Mouse (Mus musculus): Measurements from ENCODE around the gene Gstp2.
"Not testable (repeated sequence)": the region's sequence is repeated elsewhere in the genome, so short reads cannot be mapped to it uniquely, and the experiment has no call there.

Gene Gstp2

DNA sequence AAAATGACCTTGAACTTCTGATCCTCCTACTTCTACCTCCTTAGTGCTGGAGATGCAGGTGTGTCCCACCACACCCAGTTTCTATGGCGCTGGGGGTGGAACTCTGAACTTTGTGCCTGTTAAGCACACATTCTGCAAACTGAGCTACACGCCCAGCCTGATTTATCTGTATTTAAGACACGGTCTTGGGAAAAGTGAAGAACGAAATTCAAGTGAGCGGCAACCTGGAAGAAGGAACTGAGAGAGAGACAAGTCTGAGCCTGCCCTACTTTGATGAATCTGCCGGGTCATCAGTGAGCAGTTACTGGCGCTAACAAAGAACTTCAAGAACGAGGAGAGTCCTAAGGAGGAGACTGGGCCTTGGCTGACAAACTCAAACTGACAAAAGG lies 1.0 kb upstream of the Gstp2 start:
- DNase-seq = no peak

DNA sequence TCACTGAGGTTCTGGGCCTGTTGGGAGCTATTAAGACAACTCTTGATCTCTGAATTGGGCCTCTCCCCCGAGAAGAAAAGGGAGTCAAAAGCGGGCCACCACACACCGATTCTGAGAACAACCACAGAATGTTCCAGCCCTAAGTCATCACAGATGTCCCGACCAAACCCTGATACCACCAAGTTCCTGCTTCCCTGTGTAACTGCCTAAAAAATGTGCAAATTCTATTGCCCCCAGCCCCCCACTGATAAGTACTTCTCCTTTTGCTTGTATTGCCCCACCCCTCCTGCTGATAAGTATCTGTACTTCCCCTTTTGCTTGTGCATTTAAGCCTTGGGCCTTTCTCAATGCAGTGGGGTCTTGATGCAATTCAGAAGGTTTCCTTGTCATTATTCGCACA lies 1.7 kb downstream of the Gstp2 start:
- not testable (repeated sequence) for DNase-seq

DNA sequence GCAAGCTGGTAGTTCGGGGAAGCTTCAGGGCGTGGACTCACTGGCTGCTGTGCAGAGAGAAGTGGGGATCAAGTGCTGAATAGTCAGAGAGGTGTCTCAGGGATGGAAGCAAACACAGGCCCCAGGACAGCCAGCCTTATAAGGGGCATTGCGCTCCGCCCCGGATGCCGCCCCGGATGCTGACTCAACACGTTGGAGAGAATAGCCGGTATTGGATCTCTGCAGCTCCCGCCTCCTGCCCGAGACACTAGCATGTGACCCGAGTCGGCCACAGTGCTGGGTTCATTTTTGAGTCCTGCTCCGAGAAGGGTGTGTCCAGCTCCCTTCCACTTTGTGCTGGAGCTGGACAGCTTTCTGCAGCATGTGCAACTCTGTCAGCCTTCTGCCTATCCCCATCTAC lies 3.7 kb downstream of the Gstp2 start:
- no peak for DNase-seq

DNA sequence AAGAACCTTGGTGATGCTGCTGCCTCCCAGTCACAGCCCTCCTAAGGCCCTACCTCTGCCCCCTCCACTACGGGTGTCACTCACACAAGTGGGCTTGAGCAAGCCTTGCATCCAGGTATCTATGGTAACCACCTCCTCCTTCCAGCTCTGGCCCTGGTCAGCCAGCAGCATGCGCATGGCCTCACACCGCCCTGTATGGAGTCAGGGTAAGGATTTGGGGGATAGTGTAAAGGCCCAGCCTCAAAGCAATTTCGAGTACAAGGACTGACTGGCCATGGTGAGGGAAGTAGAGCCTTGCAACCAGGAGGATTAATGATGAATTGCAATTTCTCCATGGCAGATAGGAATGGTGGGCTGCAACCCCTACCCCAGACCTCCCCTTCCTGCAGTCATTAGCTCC lies 4.3 kb downstream of the Gstp2 start:
- DNase-seq = not testable (repeated sequence)

DNA sequence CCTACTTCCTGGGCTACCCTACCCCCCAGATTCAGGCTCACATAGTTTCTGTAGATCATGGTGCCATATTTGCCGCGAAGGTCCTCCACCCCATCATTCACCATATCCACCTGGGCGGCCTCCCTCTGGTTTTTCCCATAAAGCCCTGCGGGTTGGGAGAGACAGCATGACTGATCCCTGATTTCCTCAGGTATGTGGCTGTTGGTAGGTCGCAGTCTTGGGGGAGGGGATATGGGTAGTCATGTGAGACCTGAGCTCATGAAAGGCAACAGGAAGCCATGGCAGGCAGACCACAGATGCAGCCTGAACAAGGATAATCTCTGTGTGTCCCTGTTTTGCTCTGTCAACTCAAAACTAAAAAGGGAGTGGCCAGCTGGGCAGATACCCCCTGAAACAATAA lies 4.9 kb downstream of the Gstp2 start:
- not testable (repeated sequence) for DNase-seq

DNA sequence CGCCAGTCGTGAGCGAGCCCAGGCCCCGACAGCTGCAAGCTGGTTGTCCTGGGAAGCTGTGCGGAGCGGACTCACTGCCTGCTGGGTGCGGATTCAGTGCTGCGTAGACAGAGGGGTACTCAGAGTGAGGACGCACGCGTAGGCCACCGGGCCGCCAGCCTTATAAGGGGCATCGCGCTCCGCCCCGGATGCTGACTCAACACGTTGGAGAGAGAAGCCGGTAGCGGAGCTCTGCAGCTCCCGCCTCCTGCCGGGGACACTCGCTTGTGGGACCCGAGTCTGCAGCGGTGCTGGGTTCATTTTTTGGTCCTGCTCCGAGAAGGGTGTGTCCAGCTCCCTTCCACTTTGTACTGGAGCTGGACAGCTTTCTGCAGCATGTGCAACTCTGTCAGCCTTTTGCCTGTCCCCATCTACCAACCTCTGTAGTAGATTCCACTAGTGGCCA lies 8.0 kb downstream of the Gstp2 start, which contains the start of gene Gstp1:
TSS of gene Gstp1 (minus strand) at position 198 of the 445 bp plus-strand sequence.
- DNase-seq = peak; percentile 83 to 90

DNA sequence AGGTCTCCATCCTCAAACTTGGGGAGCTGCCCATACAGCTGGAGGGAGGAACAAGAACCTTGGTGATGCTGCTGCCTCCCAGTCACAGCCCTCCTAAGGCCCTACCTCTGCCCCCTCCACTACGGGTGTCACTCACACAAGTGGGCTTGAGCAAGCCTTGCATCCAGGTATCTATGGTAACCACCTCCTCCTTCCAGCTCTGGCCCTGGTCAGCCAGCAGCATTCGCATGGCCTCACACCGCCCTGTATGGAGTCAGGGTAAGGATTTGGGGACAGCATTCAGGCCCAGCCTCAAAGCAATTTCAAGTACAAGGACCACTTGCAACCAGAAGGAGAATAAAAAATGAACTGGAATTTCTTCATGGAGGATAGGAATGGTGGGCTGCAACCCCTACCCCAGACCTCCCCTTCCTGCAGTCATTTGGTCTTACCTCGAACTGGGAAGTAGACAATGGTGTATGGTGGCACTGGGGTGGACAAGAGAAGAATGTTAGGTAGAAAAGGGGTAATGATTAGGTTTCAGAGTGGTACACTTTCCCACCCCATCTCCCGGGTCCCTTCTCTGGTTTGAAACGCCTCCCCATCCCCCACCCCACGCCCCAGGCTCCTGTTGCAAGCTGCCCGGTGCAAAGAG lies 8.6 kb downstream of the Gstp2 start:
- DNase-seq = not testable (repeated sequence)

DNA sequence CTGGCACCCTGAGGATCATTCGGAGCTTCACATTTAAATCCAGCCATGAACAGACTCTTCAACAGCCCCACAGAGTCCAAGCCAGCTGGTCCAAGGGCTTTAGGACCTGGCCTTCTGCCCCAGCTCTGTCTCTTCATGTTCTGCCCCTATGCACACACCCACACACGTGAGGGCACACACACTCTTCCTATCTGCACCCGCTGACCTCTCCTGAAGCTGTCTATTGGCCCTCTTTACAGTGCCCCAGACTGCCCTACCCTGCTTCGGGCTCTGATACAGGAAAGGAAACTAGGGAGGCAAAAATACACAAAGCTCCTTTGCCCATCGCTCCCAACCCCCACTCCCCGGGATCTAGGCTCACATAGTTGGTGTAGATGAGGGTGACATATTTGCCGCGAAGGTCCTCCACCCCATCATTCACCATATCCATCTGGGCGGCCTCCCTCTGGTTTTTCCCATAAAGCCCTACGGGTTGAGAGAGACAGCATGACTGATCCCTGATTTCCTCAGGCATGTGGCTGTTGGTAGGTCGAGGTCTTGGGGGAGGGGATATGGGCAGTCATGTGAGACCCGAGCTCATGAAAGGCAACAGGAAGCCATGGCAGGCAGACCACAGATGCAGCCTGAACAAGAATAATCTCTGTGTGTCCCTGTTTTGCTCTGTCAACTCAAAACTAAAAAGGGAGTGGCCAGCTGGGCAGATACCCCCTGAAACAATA lies 9.3 kb downstream of the Gstp2 start:
- no peak for DNase-seq

DNA sequence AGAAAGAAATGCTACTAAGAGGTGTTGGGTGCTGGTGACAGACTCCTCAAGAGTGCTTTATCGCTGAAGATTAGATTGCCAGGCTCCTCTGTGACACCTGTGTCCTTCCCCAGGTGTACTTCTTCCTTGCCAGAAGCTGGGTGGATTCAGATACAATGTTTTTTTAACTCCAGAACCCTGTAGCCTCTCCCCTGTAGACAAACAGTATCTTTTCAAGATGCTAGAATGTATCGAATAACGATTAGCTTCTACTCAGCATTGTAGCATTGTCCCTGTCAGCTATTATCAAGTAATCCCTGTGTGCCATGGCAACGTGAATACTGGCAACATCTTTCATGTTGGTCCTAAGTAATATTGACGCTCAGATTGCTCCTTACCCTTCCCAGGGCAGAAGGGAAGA lies 12.1 kb downstream of the Gstp2 start:
- no peak for DNase-seq

DNA sequence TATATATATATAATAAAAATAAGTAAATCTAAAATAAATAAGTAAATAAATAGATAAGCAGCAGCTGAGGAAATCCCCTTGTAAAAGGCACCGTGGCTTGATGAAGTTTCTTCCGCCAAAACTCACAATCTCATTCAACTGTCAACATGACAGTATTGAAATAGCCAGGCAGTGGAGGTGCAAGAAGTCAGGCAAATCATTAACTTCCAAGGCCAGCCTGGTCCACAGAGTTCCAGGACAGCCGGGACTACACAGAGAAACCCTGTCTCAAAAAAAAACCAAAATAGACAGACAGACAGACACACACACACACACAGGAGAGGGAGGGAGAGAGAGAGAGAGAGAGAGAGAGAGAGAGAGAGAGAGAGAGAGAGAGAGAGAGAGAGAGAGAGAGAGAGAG lies 12.5 kb downstream of the Gstp2 start:
- DNase-seq = peak; percentile 55 to 59

DNA sequence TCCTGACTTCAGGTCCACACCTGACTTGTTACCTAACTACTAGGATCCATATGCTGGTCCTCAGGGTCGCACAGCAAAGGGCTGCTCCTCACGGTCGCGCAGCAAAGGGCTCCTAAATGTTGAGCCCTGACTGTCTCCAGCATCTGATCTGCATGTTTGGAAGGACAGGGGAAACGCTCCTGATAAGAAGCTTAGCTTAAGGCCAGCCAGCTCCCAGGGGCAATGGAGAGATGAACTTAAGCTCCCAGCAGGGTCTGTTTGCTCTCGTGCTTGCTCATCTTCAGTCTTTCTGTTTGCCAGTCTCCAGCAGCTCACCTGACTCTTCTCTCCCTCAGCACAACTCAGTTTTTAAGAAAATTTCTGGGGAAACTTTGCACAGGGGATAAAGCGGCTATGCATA lies 13.2 kb downstream of the Gstp2 start:
- DNase-seq = no peak

DNA sequence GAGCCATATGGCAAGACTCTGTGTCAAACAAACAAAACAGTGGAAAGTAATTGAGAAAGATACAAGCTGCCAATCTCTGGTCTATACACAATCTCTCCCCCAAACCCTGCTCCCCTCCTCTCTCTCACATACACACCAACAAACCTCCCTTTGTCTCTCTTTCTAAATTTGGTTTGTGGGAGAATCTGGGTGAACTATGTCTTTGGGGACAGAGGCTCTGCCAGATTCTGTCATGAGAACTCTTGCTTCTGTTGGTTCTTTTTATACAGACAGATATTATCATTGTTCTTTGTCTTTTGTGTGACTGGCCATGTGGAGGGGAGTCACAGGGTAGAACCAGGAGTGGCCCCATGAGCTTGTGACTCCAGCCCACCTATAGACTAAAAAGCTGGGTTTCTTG lies 18.2 kb downstream of the Gstp2 start:
- DNase-seq = no peak

DNA sequence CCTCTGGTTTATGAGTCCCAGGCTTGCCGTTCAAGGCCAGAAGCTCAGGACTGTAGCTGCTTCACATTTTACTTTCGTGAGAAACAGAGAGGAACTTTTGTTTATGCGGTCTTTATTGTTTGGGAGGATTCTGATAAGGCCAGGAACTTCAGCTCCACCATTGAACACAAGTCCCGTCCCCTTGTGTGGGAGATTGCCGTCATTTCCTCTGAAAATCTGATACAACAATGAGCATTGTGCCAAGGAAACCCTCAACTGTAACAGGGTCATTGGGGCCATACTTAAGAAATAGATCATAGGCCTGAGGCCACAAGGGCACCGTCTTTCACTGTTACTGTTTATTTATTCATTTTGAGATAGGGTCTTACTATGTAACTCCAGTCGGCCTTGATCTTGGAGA lies 22.6 kb downstream of the Gstp2 start:
- no peak for DNase-seq

DNA sequence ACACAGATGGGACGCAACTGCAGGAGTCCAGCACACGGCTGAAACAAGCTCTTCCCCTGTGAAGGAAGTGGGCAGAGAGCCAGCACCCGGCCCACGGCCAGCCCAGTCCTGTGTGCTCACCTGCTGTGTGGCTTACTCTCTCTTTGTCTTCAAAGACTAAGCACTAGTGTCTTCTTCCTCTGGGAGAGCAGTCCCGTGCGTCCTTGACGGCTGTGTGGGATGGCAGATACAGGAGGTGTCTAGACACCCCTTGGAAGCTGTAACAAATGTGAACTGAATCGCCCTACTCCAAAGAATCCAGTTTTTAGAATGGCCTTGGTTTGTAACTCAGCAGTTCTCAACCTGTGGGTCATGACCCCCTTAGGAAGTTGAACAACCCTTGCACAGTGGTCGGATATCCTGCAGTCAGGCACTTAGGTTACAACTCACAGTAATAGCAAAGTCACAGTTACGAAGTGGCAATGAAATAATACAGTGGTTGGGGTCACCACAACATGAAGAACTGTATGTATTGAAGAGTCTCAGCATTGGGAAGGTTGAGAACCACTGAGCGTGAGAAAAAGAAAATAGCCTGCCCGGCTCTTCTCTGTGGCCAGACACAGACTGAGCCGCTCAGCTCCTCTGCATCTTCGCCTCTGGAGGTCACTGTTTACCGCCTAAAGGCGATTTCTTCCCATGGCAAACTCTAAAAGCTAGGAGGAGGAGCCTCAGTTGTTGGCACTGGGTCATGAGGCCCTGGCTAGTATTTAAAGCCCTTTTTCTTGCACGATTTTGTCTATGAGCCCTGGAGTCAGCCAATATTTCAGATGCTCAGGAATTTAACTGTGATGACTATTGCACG lies 26.9 kb downstream of the Gstp2 start:
- DNase-seq = peak; percentile 87 to 90

DNA sequence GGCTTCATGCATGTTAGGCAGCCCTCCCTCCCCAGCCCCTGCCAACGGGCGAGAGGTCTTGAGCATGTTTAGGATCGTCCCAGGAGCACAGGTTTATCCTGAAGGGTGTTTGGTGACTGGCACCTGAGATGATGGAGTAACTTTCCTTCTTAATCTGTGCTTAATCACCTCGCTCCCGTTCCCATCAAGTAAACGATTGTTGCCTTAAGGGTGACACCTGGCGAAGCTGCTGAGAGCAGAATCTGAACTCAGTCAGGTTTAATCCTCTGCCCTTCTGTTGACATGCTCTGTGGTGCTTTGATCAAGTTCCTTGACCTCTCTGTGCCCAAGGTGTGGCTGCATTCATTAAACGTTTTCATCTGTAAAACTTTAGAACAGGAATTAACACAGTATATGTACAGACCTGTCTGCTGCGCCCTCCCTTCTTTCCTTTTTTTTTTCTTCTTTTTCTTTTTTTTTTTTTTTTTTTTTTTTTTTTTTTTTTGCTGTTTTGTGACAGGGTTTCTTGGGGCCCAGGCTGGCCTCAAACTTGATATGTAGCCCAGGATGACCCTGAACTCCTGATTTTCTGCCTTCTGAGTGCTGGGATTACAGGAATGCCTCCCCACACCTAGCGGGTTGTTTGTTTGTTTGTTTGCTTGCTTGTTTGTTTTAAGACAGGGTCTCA lies 27.8 kb downstream of the Gstp2 start:
- DNase-seq = no peak

DNA sequence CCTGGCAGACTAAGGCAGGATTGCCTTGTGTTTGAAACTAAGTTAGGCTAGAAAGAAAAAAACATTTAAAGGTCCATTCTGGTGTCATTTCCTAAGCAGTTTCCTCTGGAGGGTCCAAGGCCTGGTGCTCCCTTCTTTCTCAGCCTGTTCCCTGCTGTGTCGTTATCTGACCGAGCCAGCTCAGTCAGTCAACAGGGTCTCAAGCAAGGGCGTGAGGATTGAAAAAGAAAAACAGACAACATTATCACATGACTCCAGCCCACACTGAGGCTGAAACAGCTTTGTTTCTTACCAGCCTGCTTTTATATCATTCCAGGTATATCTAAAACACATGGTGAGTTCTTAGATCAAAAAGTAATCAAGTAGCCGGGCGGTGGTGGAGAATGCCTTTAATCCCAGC lies 30.2 kb downstream of the Gstp2 start:
- DNase-seq = no peak

DNA sequence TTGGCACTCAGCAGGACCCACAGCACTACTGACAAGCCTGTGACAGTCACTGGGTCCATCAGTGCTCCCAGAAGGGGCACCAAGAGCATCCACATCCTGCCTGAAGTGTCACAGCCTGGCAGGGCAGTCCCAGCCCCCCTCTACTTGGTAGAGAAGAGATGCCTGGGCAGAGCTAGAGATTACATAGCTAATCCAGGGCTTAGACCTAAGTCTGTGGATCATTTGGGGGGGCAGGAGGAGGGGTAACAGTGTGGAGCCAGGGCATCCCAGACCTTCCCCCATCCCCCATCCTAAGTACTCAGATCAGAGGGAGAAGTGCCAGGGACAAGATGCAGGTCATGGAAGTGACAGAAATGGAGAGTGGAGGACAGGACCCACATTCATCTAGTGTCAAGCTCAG lies 31.0 kb downstream of the Gstp2 start:
- DNase-seq = no peak

DNA sequence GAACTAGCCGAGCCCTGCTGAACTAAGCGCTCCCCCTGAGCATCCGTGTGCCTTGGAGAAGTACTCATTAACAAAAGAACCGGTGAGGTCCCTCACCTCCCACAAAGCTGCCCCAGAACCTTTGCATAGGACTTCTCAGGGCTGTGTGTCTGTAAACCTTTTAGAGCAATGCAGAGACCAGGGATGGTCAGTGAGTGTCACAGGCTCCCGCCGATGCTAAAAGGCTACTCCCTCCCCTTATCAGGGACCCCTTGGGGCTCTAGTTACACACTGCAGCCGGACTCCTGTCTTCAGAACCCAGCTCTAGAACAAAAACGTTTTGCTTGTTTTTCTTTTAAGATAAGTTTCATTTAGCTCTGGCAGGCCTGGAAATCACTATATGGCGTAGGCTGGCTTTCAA lies 32.8 kb downstream of the Gstp2 start:
- DNase-seq = no peak

DNA sequence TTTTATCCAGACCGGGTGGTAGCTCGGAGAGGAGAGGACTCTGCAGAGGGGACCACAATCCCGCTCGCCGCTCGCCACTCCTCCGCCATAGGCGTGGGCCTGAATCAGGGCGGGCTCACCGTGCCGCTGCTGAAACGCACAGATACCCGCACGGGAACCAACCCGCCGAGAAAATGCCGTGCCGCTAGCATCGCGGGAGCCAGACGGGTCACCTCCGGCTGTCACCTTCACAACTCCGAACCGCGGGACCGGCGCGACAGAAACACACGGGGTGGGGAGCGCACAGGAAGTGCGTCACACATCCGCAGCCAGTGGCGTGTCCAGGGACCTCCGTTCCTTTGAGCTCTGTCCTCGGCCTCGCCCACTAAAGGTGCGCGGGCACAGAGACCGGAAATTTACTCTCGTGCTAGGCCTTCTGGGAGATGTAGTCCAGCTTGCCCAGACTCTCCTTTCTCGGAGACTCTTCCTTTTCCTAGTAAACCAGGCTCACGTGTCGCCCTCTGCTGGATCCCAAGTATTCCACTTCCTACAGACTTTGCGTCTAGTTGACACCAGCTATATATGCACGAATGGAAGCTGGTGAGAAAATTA lies 33.3 kb downstream of the Gstp2 start, which contains the start of gene Ndufv1:
TSS of gene Ndufv1 (minus strand) at position 375 of the 591 bp plus-strand sequence.
- peak; percentile 99 for DNase-seq

DNA sequence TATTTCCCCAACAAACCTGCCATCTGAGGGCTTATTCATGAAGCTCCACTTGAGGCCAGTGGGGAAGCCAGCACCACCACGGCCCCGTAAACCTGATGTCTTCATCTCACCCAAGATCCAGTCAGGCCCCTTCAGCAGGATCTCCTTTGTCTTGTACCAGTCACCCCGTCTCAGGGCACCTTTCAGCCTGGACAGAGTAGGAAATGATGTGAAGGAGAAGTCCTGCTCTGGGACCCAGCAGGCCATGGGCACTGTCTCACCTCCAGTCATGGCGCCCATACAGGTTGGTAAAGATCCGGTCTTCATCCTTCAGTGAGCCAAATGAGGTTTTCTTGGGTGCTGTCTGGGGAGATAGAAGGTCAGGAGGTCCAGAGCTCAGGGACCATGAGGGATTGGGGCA lies 34.7 kb downstream of the Gstp2 start:
- no peak for DNase-seq

DNA sequence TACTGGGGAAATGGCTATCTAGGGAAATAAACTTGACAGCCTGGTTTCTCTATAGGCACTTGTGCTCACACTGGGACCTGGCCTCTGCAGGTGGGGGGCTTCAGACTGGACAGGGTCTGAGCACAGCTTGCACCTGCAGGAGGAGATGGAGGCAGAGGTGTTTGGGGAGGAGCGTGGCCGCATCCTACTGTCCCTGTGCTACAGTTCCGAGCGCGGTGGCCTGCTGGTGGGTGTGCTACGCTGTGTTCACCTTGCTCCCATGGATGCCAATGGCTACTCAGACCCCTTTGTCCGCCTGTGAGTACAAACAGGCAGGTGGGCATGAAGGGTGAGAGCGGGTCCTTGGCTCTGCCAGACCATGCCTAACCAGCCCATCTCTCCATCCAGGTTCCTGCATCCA lies 39.9 kb downstream of the Gstp2 start:
- no peak for DNase-seq

DNA sequence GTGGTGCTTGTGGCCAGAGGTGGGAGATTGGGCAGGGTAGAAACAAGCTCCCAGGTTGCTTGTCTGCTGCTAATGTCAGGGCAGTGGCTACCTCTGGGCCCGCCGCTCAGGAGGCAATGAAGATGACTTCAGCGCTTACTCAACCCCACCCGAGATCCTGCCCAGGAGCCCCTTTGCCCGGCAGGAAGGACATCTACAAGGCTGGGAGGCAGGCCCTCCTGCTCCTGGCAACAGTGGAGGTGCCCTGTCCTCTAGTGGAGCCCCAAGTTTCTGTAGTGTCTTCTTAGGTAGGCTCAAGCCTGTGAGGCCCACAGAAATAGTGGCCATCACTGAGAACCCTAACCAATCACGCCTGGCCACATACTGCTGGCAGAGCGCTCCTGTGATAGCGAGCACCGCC lies 40.7 kb downstream of the Gstp2 start:
- no peak for DNase-seq

DNA sequence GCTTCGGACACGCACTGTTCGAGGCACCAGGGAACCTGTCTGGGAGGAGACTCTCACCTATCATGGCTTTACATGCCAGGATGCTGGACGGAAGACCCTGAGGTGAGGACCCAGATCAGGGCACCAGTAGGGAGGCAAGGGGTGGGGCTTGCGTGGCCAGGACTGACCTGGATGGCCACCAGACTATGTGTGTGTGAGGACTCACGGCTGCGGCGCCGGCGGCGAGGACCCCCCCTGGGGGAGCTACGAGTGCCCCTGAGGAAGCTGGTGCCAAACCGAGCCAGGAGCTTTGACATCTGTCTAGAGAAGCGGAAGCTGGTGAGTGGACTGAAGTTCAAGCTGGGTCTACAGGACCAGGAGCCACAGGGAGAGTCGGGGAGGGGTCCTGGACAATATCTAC lies 41.5 kb downstream of the Gstp2 start:
- no peak for DNase-seq
